Mouse (Mus musculus): Measurements from ENCODE around the gene Mfsd13b.
"Not testable (repeated sequence)": the region's sequence is repeated elsewhere in the genome, so short reads cannot be mapped to it uniquely, and the experiment has no call there.

The Mfsd13b gene

DNA sequence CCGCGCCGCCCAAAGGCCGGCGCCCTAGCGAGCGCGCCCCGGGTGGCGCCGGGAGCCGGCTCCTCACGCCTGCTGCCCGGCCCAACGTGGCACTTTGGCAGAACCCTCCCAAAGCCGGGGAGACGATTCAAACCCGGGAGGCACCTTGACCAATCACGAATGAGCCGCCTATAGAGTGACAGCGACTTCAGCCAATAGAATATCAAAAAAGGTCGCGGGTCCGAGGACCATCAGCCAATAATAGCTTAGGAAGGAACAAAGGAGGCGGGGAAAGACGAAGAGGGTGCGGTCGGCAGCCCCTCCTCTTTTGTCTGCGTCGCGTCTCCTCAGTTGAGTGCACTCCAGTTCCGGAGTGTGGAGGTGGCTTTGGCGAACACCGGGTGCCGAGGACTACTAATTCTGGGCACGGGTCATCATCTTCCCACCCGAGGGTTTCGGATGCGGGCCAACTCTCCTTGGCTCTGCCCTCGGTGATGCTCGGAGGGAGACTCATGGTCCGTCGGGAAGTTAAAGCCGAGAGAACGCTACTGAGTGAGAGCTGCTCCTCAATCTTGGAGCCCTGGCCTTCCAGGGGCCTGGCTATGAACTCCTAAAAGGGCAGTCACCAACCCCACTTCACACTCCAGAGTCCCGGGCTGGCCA, at the start of gene Mfsd13b, which contains the start of gene Cdr2:
Mfsd13b (plus strand) TSS at position 310 of the 642 bp plus-strand sequence.
Cdr2 (minus strand) TSS at position 113 of the 642 bp plus-strand sequence.
- DNase-seq (ENCODE audit: low spot score) = peak; percentile 100

DNA sequence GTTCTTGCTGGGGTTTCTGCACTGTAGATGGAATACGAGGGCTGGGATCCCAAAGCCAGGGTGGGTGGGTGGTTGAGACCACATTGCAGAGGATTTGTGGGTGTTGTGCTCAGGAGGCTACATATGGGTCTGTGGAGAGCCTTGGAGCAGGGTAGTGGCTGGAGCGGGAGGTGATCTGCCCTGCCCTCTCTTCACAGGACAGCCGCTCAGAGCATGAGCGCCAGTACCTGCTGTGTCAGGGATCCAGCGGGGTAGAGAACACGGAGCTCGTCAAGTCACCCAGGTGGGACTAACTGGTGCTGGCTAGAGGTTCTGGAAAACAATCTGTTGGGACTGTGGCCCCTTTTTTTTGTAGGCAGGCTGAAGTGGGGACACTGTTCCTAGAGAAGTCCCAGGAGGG, 49.2 kb upstream of the Mfsd13b start:
- DNase-seq (ENCODE audit: low spot score) = no peak

DNA sequence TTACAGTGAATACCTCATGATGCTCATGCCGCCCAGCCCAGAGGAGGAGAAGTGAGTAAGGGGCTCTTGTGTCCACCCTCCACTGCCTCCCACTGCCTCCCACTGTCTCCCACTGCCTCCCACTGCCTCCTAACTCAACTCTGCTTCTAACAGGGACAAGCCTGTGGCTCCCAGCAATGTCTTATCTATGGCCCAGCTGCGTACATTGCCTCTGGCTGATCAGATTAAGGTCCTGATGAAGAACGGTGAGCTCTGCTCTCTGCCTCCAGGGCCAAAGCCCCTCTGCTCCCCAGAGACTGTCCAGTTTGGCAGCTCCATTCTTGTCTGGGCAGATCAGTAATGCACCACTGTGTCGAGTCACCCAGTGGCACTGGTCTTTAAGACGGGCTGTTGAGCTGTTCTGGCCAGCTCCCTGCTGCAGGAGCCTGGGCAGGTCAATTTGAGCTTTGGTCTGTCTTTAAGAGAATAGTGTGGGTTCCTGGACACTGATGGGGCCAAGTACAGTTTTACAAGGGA, 48.6 kb upstream of the Mfsd13b start:
- no peak for DNase-seq (ENCODE audit: low spot score)

GRCm38 (mm10) chr7:120934716-120935115, 47.6 kb upstream of the Mfsd13b start:
- peak; percentile 82 for DNase-seq (ENCODE audit: low spot score)

DNA sequence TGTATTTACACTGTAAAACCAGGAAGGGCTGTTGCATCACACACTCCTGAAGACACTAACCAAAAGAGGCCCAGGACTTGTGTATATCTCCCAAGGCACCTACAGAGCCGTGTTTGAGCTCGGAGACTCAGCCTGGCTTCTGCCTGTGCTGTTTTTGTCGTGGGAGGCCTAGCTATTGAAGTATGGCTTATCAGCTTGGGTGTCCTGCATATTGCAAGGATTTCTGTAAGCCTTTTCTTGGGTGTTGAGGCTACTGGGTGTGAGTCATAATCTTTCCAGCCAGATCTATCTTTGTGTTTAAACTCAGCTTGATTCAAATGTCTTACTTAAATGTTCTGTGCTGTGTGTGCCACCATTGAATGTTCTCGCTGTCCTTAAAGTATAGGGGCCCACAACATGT, 45.8 kb upstream of the Mfsd13b start:
- no peak for DNase-seq (ENCODE audit: low spot score)

- DNase-seq (ENCODE audit: low spot score) = no peak
Observed at GRCm38 (mm10) chr7:120938206-120938605, 44.1 kb upstream of the Mfsd13b start.

DNA sequence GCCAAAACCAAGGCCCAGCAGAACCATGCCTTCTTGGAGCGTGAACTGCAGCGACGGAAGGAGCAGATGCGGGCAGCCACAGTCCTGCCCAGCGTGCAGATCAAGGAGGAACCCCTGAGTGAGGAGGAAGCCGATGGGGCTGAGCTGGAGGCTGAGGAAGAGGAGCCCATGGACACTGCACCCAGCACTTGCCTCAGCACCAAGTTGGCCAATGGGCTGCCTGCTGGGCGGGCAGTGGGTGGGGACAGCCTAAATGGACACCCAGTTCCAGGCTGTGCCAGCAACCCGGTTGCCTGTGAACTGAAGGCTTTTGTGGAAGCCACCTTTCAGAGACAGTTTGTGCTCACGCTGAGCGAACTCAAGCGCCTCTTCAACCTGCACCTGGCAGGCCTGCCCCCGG, 42.0 kb upstream of the Mfsd13b start:
- no peak for DNase-seq (ENCODE audit: low spot score)

DNA sequence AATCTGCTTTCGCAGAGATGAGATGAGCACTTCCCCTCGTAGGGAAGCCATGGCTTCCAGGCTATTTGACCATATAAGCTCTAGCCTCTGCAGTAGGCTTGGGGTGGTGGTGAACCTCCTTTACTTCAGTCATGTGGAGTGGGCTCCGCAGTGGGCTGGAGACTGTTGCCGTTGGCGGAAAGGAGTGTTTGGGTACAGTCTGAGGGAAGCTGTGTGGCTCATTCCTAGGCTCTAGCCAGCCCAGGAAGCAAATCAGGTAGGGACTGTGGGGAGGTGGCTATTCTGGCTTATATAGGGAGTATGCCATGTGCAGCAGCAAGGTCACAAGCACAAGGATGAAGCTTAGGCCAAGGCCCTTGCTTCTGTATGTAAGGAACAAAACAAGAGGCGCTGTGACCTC, 41.1 kb upstream of the Mfsd13b start:
- DNase-seq (ENCODE audit: low spot score) = no peak

GRCm38 (mm10) chr7:120942506-120942905, 39.8 kb upstream of the Mfsd13b start:
- no peak for DNase-seq (ENCODE audit: low spot score)

DNA sequence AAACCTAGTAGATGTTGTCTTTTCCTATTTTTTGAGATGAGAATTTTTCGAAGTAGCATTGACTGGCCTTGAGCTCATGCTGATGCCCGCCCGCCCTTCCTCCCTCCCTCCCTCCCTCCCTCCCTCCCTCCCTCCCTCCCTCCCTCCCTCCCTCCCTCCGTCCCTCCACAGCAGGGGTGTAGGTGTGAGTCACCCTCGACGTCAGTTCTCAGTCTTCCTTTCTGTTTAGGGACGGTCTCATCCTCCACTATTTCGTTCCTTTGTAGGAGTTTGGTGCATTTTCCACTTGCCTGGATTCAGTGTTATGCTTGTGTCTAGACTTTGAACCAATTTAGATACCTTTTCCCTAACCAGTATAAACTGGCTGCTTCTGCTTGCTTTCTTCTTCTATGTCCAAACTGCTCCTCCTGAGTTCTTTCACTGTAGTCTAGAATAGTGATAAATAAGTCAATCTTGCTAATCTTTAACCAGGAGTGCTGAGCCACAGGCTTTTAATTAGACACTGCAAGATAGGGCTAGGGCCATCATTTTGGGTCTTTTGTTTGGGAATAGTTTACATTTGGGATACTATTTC, 38.3 kb upstream of the Mfsd13b start:
- DNase-seq (ENCODE audit: low spot score) = no peak

DNA sequence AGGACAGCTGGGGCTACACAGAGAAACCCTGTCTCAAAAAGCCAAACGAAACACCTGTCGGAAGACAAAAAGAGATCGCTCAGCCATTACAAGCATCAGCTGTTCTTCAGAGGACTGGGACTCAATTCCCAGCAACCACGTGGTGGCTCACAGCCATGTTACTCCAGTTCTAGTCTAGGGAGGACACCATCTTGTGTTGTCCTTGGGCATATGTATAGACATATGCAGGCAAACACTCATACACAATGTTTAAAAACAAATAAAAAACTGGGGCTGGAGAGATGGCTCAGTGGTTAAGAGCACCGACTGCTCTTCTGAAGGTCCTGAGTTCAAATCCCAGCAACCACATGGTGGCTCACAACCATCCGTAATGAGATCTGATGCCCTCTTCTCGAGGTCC, 28.7 kb upstream of the Mfsd13b start:
- not testable (repeated sequence) for DNase-seq (ENCODE audit: low spot score)

DNA sequence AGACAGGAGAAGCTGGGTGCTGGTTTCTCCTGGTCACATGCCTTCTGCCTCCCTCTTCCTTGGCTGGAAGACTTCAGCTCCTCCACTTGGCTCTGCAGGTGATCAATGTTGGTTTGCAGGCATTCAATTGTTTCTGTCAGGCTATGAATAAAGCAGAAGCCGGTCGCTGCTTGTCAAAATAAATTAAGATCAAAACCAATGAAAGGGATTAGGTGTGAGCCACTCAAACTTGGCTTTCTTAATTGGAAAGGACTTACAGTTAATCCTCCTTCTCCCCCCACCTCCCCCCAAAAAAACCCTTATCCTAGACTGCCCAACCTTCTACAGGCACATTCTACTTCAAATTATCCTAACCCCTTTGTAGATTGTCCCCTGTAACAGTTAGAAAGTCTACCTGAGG, 22.2 kb upstream of the Mfsd13b start:
- DNase-seq (ENCODE audit: low spot score) = peak; percentile 45

DNA sequence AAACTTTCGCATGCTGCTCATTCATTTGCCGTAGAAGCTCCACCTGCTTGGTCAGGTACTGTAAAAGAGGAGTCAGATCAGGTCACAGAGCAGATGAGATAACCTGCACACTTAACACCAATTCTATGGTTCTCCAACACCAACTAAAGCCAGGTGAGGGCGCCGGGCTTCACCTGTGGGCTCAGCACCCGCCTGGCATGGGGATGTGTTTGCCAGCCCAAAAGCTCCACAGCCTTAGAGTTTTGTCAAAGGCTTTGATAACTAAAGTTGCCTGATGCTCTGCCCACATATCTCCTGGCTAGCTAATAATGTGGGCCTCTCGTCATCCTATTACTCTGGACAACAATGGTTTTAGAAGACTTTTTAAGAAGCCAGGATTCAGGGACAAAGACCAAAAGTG, 21.7 kb upstream of the Mfsd13b start:
- DNase-seq (ENCODE audit: low spot score) = no peak

GRCm38 (mm10) chr7:120961893-120962292, 20.4 kb upstream of the Mfsd13b start:
- DNase-seq (ENCODE audit: low spot score) = no peak

DNA sequence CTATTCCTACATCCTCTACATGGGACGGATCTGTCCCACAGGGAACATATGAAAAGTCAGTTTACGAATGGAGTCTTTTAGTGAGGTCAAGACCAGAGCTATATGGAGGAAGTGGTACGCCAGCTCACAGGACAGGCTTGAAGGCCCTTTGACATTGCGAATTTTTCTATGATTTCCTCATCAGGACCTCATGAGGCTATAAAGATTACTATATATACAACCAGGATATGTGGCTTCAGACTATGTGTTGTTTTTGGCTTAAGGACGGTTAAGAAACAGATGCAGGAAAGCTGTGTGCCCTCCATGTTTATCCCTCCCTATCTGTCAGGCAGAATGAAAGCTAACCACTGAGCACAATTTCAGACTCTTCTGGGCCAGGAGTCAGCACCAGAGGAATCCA, 19.2 kb upstream of the Mfsd13b start:
- DNase-seq (ENCODE audit: low spot score) = no peak

DNA sequence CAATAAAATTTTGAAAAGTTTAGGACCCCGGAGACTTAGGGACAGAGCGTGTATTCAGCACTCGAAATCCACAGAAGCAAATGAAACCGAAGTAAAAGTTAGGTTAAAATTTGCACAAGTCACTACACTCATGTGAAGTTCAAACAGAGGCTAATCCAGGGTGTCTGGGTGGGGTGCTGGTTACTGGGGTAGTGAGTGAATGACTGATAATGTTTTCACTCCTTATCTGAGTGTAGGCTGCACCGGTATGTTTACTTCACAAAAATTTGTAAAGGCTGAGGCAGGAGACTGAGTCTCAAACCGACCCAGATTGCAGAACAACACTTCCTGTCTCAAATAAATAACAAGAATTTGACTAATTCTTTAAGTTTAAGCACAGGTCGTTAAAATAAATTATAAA, 13.1 kb upstream of the Mfsd13b start:
- DNase-seq (ENCODE audit: low spot score) = no peak

DNA sequence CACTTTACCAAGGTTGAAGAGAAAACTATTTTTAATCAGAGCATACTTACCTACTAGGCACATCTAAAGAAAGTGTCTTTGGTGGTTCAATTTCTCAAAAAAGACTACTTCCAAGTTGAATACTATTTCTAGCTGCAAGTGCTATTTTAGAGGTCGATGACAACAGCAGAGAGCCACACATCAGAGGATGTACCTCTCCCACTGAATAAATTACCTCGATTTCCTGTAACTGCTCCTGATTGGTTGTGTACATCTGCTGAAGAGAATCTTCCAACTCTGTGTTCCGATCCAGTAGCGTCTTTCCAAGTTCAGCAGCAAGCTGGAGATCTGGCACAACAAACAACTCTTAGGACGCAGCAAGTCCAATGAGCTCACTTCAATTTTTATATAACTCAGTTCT, 12.2 kb upstream of the Mfsd13b start:
- DNase-seq (ENCODE audit: low spot score) = no peak

DNA sequence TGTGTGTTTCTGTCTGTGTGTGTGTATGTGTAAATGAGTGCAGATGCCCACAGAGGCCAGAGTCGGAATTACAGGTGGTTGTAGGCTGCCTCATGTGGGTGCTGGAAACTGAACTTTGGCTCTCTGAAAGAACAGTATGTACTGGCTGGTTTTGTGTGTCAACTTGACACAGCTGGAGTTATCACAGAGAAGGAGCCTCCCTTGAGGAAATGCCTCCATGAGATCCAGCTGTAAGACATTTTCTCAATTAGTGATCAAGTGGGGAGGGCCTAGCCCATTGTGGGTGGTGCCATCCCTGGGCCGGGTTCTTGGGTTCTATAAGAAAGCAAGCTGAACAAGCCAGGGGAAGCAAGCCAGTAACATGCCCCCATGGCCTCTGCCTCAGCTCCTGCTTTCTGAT, 9.8 kb upstream of the Mfsd13b start:
- DNase-seq (ENCODE audit: low spot score) = not testable (repeated sequence)

- no peak for DNase-seq (ENCODE audit: low spot score)
Observed at GRCm38 (mm10) chr7:120974001-120974400, 8.3 kb upstream of the Mfsd13b start.

DNA sequence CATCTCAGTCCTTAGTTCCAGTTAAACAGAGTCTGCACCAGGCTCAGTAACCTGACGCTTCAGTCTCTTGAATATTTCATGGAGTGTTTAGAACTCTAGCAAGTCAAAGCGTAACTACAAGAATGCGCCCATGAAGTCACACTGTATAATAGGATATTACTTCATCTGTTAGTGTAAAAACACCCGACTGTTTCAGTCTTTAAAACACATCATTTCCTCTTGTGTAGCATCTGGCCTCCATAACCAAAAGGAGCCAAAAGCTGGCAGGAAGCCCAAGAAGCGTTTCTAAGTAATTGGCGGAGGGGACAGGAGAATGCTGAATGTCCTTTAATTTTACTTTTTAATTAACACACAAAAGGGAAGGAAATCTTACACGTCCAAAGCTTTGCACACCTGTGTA, 5.2 kb upstream of the Mfsd13b start:
- no peak for DNase-seq (ENCODE audit: low spot score)

GRCm38 (mm10) chr7:120980041-120980440, 2.3 kb upstream of the Mfsd13b start:
- no peak for DNase-seq (ENCODE audit: low spot score)

GRCm38 (mm10) chr7:120980931-120981924, 1.1 kb upstream of the Mfsd13b start:
- DNase-seq (ENCODE audit: low spot score) = peak; percentile 57

DNA sequence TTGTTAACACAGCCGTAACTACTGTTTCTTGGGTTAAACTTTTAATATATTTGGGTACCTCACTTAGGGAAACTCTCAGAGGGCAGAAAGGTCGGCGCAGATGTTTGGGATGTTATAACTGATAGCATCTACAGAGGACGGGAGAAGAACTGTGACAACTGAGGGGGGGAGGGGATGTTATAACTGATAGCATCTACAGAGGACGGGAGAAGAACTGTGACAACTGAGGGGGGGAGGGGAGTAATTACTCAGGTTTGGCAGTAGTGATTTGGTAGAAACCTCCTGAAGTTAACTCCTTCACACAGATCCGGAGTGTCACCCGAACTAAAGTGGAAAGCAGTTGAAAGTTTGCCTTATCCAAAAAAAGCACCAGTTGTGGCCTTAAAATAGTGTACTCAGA, 659 bp downstream of the Mfsd13b start:
- peak; percentile 64 for DNase-seq (ENCODE audit: low spot score)

Measured in retina, embryonic 14.5 days (tissue).